In genomic region chr14:12346011-12346864, GRCm38 (mm10) we compare ENCODE assay signal across 11 mouse cellular contexts. TPM values are rescaled to one million over a fixed set of nuclear protein-coding genes. Genes with fewer than 3 reads are reported as not detected.
DNase-seq lines count a peak whose midpoint lies in the region; ATAC-seq lines count a peak whose summit lies in the region.
"Had no signal": no experiment of that assay in that cellular context is flagged by ENCODE, and none has a peak within 500 bp of the region (broad histone marks: within the 10 kb centered on the region; RNA-seq: fewer than 3 reads in every experiment).

No protein-coding gene starts in this region.

- peak overlapping the region; percentile 46 for H3K4me3 ChIP-seq in heart, embryonic 13.5 days
- peak overlapping the region; percentile 56 for H3K4me3 ChIP-seq in forebrain, embryonic 14.5 days (ENCODE audit: low read depth, low read length)
- peak overlapping the region; percentile 1; the same call in 1 of the 2 replicates for H3K4me3 ChIP-seq in macrophage (ENCODE audit: inconsistent target)

- no peak for DNase-seq in heart, adult 18-20 months
- peak; percentile 40 for DNase-seq in R1 (ENCODE audit: low read depth, low spot score)
- peak; percentile 88 for DNase-seq in forebrain, embryonic 14.5 days (ENCODE audit: low spot score)
- no peak for DNase-seq in adrenal gland, postnatal 36 days
- DNase-seq in spleen, postnatal 36 days (ENCODE audit: low spot score in 2 of 2), result no peak
- DNase-seq in B cell, adult 2 months, result no peak
- DNase-seq: thymus, adult 18-20 months had no signal

- H3K9ac ChIP-seq in heart, embryonic 13.5 days, result 0 out of 2 replicates have a peak overlapping the region, but pooled peaks have one; percentile 2
- H3K9ac ChIP-seq in forebrain, embryonic 14.5 days (ENCODE audit: low read length), result peak overlapping the region; percentile 91

- peaks cover 30% of the 10 kb centered on the region for H3K4me1 ChIP-seq in heart, embryonic 13.5 days
- peaks cover 11% of the 10 kb centered on the region; the same call in 1 of the 2 replicates for H3K4me1 ChIP-seq in forebrain, embryonic 14.5 days (ENCODE audit: control insufficient read depth, insufficient read depth, low read length)

- H3K27ac ChIP-seq in heart, embryonic 13.5 days (replicated peaks), result no peak overlapping the region
- peak overlapping the region; percentile 98 for H3K27ac ChIP-seq in forebrain, embryonic 14.5 days (ENCODE audit: low read depth, low read length)
- H3K27ac ChIP-seq in macrophage, result no peak overlapping the region

- H3K79me2 ChIP-seq in macrophage (ENCODE audit: inconsistent target), result no peaks in the 10 kb centered on the region

- H3K9me3 ChIP-seq in heart, embryonic 13.5 days, result no peaks in the 10 kb centered on the region
- no peaks in the 10 kb centered on the region for H3K9me3 ChIP-seq in forebrain, embryonic 14.5 days (replicated peaks; ENCODE audit: control insufficient read depth, low read length)

- under 1% methylated on average over 50 of the region's 50 CpGs for WGBS in heart, embryonic 13.5 days
- WGBS in forebrain, embryonic 14.5 days, result under 1% methylated on average over 50 of the region's 50 CpGs
- WGBS in macrophage (ENCODE audit: missing documents), result 3% methylated on average over 49 of the region's 50 CpGs

- no peak for ATAC-seq in heart, embryonic 13.5 days (ENCODE audit: extremely low read depth, insufficient number of reproducible peaks, low FRiP score, low TSS enrichment)
- peak; percentile 64 for ATAC-seq in forebrain, embryonic 14.5 days

- H3K27me3 ChIP-seq in heart, embryonic 13.5 days (replicated peaks), result peaks cover 100% of the 10 kb centered on the region
- peaks cover 42% of the 10 kb centered on the region for H3K27me3 ChIP-seq in forebrain, embryonic 14.5 days (replicated peaks; ENCODE audit: control insufficient read depth, insufficient read depth, low read length)

- no peaks in the 10 kb centered on the region for H3K36me3 ChIP-seq in heart, embryonic 13.5 days
- H3K36me3 ChIP-seq in forebrain, embryonic 14.5 days (ENCODE audit: control insufficient read depth, insufficient read depth, low read length), result peaks cover 8% of the 10 kb centered on the region; the same call in 1 of the 2 replicates
- H3K36me3 ChIP-seq in macrophage (ENCODE audit: inconsistent target), result no peaks in the 10 kb centered on the region
- H3K36me3 ChIP-seq: G1E had no signal

- H3K4me2 ChIP-seq in heart, embryonic 13.5 days, result peak overlapping the region; percentile 65
- peak overlapping the region; percentile 64 for H3K4me2 ChIP-seq in forebrain, embryonic 14.5 days (ENCODE audit: low read length)

RNA-seq across cellular contexts. Expression of gene Fezf2, which starts 1.8 kb away (rescaled TPM):
- polyA plus RNA-seq in heart, embryonic 13.5 days (2015; fragmentation: Nextera tagmentation; extraction: Ambion mirVana), result 0.07 TPM in 1 of 2 replicates, not detected in the other
- not detected for total RNA-seq in heart, adult 18-20 months (2021)
- 69.6 and 81.3 TPM in 2 replicates for polyA plus RNA-seq in forebrain, embryonic 14.5 days (2014; fragmentation: Nextera tagmentation; extraction: Ambion mirVana)
- not detected for total RNA-seq in macrophage (2018; cell fraction: chromatin; rRNA removed)
- not detected for total RNA-seq in macrophage (2018; cell fraction: cytosol; rRNA removed)
- total RNA-seq in macrophage (2018; cell fraction: nucleus; rRNA removed), result not detected
- polyA plus RNA-seq in macrophage (2018), result not detected in 3 replicates
- not detected for total RNA-seq in adrenal gland, postnatal 36 days (2021)
- polyA plus RNA-seq: G1E; liver, embryonic 16.5 days had no signal

Comparison
In these comparisons a context has a peak if more than half of its experiments do, and no peak if none do; other contexts are left out.
1. H3K4me3 ChIP-seq: peak in every context shown above with its lines; median percentile 56 in forebrain, embryonic 14.5 days; 46 in heart, embryonic 13.5 days; 1 in macrophage.
2. DNase-seq: peak in R1 (single experiment) and forebrain, embryonic 14.5 days (single experiment); none in heart, adult 18-20 months (0 of 2), adrenal gland, postnatal 36 days (0 of 2), spleen, postnatal 36 days (0 of 2) and B cell, adult 2 months (0 of 2).
3. RNA of gene Fezf2, which starts 1.8 kb away (polyA plus RNA-seq): 69.6 to 81.3 TPM in forebrain, embryonic 14.5 days; 0.07 TPM in heart, embryonic 13.5 days and not detected in macrophage; every median in the first group is over 10 times any median in the second.